Mouse (Mus musculus): ENCODE measurements around the gene Tmem86a. TPM values are rescaled to one million over a fixed set of nuclear protein-coding genes. Genes with fewer than 3 reads are reported as not detected.

Tmem86a gene
- total RNA-seq (2021) = 10 to 100 TPM; 17.4 to 18.8 TPM
- long read RNA-seq, experiment 1, transcript Tmem86a-201 (3 exons, 1,831 nt) = major isoform, 30 of 35 reads
- long read RNA-seq, experiment 1, partial matches to known transcripts = 1 of 35 reads
- long read RNA-seq, experiment 1, other reads (novel, unspliced or antisense) = 4 of 35 reads
- long read RNA-seq, experiment 2, transcript Tmem86a-201 (3 exons, 1,831 nt) = major isoform, 18 of 20 reads
- long read RNA-seq, experiment 2, partial matches to known transcripts = 1 of 20 reads
- long read RNA-seq, experiment 2, other reads (novel, unspliced or antisense) = 1 of 20 reads

DNA sequence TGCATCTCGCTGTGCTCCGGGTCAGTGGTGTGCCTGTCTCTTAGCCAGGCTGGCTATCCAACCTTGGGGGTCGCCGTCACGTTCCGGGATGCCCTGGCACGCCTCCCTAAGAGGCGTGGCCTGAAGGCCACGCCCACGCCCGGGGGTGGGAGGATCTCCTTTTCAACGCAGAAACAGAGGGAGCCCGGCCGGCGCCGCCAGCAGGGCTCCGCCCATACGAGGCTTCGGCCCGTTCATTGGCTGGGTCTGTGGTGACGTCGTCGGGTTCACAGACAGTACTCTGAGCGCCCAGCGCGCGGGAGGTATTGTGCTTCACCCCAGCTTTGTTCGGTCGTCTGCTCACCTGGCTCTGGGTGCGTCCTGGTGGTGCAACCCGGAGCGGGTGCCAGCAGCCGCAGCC is at the start of gene Tmem86a:
Gene Tmem86a, plus strand, starts transcription at position 236 of the 400 bp plus-strand sequence.
- intact Hi-C loops (cut with DNase I) = no loop called here
- DNase-seq (ENCODE audit: low spot score in 2 of 2) = peak; percentile 98

DNA sequence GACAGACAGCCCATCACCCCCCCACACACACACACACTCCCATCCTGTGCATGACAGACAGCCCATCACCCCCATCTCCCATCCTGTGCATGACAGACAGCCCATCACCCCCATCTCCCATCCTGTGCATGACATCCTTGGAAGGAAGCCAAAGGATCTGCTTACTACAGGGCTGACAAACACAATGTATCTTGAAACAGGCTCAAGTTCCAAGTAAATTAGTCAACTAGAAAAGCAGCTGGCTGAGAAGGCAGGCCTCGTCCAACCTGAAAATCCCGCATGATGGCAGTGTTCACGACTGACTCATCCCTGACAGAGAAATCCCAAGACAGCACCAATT is 49.8 kb upstream of the Tmem86a start:
- intact Hi-C loops (cut with DNase I) = no loop called here
- DNase-seq (ENCODE audit: low spot score in 2 of 2) = no peak

DNA sequence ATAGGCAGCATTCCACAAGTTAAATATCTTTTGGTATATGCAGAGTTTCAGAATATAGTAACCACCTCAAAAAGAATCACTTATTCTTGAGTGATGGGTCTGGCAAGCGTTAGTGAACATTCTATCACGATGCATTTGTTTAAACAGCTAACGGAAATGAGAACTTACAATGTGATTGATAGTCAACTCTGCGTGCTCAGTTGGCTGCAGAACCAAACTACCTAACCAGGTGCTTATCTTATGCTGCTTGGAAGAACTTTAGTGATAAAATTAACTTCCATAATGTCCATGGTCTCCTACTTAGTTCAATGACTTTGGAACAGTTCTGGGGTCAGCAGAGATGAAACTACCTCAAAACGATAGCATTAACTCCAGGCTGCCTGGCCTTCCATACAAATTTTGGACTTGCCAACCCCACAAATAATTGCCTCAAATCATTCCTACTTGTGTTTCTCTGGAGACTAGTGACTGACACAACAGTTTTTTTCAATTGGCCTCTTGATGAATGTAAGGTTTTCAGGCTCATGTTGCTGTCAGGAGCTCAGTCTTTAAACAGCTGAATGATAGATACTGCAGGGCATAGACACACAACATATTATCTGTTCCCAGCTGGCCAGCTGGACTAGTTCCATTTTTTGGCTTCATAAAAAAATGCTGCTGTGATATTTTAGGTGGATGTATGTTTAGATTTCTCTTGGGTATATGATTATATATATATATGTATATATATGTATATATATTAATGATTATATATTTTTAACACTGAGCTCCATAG is 49.1 kb upstream of the Tmem86a start:
- no peak for DNase-seq (ENCODE audit: low spot score in 2 of 2)
- intact Hi-C loops (cut with DNase I) = no loop called here

DNA sequence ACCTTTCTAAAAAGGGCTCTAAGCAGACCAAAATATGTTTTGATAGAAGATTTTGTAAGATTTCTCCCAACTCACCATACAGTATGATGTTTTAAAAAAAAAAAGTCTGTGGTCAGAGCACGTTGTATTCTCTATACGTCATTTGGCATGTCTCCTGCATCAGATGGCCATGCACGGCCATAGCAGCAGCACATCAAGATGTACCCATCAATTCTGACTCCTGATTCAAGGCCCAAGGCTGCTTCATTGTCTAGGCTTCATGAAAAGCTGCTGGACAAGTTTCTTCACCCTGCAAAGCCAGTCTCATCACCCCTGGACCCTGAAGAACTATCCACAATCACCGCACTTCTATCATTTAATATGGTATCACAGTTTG is 48.5 kb upstream of the Tmem86a start:
- no peak for DNase-seq (ENCODE audit: low spot score in 2 of 2)
- intact Hi-C loops (cut with DNase I) = no loop called here

DNA sequence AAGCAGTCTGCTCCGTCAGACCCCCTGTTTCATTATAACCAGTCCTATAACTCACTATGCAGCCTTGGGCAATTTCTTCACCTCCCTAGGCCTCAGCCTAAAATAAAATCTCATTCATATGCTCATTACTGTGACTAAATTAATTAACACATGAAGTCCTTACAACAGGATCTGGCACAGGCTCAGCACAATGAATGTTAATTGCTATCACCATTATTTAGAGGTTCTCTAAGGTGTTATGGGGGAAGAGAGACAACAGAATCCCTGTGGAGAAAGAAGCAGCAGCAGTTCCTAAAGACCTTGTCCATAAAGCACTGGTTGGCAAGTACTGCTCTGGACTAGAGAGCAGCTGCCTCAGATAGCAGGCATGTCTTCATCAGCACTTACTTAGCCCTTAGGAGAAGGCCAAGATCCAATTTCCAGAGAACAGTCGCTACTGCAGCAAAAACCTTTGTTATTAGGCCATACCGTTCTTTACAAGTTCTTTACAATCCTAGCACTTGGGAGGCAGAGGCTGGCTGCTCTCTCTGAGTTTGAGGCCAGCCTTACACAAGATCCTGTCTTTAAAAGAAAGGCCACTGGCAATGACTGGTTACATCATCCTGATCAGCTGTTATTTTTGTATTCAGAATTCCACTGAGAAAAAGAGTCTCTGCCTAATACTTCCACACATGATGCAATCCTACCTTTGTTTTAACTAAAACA is 46.8 kb upstream of the Tmem86a start:
- no peak for DNase-seq (ENCODE audit: low spot score in 2 of 2)
- intact Hi-C loops (cut with DNase I) = no loop called here

DNA sequence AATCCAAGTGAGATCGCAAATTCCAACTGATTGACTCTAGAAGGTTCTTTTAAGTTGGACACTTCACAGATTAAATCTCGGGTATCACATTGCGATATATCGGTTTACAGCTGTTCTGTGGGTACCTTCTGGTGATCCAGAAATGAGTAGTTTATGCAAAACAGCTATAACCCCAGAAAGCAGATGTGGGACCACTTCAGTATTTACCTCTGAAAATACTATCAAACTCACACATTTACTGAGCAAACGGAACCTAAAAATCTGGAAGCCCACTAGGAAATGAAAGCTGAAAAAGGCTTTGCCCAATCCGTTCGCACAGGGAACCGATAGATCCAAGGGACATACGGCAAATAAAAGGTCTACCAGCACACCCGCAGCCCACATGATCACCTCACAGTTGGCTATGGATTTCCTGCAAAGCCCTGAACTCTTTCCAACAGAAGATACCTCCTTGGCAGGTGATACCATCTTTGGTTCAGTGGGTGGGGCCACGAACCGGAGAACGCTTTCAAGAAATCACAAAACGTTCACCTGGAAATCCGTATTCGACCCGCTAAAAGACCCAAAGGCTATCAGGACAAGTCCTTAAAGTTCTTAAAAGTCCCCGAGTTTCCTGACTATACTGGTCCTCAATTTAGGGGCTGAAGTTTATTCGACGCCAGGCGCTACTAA is 43.2 kb upstream of the Tmem86a start:
- no peak for DNase-seq (ENCODE audit: low spot score in 2 of 2)
- intact Hi-C loops (cut with DNase I) = no loop called here

DNA sequence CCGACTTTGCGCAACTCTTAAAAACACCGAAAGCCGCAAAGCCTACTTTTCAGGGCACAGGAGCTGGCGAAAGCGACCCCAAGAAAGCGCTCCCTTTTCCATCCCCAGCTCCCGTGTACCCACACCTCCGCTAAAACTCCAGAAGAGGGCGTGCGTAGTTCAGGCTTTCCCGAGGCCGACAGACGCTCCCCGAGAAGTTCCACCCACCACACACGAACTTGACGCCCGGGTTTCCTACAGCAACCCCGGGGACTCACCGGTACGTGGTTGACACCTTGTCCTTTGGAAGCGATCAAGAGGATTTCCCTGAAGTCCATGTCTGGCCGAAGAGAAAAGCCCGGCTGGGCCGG is 42.6 kb upstream of the Tmem86a start:
- no peak for DNase-seq (ENCODE audit: low spot score in 2 of 2)
- intact Hi-C loops (cut with DNase I) = no loop called here

DNA sequence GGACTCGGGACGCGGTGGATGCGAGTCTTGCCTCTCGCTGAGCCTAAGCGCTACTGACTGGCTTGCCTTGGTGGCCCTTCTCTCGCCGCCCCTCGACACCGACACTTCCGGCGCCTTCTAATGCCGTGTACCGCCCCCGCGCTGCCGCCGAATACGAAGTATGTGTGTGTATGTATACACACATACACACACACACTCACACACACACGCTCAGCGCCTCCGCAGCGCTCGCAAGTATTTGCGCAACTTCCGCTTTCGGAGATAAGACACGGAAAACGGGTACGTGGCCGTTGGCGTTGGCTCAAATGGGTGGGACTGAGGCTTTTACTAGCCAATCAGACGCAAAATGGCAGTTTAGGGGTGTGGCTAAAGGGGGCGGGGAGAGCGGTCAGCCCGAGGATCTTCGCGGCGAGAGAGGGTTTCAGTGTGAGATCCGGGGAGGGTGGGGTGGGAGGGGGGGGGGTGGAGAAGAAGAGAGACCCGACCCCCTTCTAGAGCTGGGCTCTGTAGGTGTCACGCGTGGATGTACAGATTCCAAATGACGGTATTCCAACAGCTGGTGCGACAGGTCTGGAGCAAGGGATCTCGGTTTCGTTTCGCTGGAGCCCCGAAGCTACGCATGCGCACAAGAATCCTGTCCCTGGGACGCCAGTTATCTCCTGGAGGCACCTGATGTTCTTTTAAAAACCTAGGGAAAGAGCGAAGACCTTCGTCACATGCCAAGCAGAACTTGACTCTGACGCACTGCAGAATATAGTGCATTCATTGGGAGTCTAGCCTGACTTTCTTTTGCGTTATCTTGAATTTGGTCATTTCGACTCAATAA is 42.0 kb upstream of the Tmem86a start, which contains the start of gene Spty2d1:
Gene Spty2d1, minus strand, starts transcription at position 244 of the 826 bp plus-strand sequence.
- DNase-seq (ENCODE audit: low spot score in 2 of 2) = peak; percentile 99 to 100
- intact Hi-C loops (cut with DNase I) = no loop called here

DNA sequence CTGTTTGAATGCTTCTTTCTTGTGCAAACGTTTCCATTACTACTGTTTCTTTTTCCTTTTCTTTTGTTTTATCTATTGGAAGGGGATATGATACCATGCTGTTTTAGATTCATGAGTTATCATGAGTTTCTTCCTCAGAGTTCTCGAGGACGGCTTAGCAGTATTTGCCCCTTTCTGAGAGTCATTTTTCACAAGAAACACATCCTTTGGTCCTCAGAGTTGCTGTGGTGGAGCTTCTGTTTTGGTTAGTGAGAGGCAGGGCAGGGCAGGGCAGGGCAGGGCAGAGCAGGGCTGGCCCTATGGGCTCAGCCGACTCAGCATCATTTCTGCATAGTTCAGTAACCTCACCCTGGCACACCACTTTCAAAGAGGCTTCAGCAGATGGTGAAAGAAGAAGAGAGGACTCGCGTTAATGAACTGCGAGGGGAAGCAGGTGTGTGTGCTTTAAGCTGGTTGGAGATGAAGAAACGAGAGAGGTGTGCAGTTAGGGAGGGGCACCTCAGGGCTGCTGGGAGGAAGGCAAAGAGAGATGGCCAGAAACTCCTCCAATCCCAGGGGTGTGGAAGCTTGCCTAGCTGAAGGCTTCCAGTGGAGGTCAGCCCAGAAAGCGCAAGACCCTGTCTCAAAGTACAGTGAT is 37.2 kb upstream of the Tmem86a start:
- no peak for DNase-seq (ENCODE audit: low spot score in 2 of 2)
- intact Hi-C loops (cut with DNase I) = no loop called here

DNA sequence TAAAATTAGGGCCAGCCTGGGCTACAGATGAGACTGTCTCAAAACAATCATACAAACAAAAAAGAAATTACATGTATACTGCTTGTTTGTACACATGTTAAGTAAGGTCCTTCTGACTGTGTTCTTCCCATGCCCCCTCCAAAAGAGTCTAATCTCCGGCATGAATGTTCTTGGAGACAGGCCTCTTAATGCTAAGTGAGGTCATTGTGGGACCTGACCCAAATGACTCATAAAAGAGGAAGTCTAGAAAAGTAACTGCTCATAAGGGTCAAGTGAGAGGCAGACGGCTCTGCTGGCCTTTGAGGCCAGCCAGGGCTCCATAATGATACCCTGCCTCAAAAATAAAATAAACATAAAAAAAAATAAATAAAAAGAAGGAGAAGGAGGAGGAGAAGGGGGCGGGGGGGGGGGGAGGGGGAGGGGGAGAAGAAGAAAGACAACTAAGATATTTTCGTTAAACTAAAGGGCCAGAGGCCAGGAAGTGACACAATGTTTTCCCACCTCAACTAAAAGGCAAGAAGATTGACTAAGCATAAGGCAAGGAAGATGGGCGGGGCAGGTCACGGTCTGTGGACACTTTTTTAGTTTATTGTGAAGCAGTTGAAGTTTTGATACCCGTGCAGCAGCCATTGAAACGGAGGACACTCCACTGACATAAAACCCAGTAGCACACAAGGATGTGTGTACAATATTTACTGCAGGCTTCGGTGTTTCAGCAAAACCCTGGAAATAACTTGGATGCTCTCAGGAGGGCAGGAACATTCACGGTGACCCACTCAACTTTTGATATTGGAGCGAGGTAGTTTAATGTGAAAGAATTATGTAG is 35.6 kb upstream of the Tmem86a start:
- intact Hi-C loops (cut with DNase I) = no loop called here
- DNase-seq (ENCODE audit: low spot score in 2 of 2) = no peak

DNA sequence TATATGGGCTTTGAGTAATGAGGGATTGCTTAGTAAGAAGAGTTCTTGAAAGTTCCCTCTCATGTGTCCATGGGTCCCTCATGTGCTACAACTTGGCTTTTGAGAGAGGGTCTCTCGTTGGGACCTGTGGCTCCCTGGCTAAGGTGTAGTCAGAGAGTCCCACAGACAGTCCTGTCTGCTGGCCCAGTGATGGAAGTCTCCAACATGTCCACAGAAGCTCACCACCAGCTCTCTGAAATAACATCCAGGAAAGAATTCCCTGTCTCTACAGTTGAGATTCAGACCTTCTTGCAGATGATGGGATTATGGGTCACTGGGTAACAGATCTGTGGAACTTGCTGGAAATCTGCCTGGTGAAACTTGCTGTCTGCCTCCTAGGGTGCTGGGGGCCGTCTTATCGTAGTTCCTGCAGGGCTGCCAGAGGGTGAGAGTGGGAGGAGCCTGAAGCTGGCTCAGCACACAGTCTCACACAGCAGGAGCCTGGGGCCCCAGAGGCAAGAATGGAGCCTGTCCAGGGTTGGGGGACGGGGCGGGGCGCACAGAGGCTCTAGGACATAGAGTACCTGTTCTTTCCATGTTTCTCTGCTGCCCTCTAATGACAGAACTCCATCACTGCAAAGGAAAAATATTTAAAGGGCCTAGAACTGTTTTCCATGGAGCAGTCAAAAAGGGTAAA is 34.9 kb upstream of the Tmem86a start:
- intact Hi-C loops (cut with DNase I) = loop anchor here (1.0 kb wide), 1 partner anchor 52 kb away; no protein-coding TSS in a partner anchor
- peak; percentile 75 to 88 for DNase-seq (ENCODE audit: low spot score in 2 of 2)

DNA sequence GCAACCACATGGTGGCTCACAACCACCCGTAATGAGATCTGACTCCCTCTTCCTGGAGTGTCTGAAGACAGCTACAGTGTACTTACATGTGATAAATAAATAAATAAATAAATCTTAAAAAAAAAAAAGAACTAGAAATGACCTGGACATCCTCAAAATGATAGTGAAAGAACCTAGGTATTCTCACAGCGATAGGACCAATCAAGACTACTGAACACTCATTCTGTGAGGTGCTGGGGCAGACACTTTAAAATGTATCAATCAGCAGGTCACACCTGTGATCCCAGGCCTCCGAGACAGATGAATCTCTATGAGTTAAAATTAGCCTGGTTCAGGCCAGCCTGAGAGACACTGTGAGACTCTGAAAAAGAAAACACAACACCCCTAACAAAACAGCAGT is 33.8 kb upstream of the Tmem86a start:
- intact Hi-C loops (cut with DNase I) = loop anchor here (1.0 kb wide), 1 partner anchor 53 kb away; no protein-coding TSS in a partner anchor

DNA sequence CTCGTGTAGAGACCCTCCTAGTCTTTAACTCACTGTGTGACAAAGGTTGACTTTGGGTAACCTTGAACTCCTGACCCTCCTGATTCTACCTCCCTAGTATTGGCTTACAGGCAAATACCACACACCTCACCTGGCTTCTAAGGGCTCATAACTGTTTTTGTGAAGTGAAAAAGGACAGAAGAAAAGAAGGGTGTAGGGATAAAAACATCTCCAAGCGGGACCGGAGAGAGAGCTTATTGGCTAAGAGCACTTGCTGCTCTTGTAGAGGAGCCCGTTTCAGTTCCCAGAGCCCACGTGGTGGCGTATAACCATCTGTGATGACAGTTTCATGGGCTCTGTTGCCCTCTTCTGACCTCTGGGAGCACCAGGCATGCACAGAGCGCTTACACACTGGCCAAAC is 33.3 kb upstream of the Tmem86a start:
- intact Hi-C loops (cut with DNase I) = no loop called here
- DNase-seq (ENCODE audit: low spot score in 2 of 2) = no peak

More for the DNA sequence above, 33.8 kb upstream of the Tmem86a start:
- DNase-seq (ENCODE audit: low spot score in 2 of 2) = no peak

DNA sequence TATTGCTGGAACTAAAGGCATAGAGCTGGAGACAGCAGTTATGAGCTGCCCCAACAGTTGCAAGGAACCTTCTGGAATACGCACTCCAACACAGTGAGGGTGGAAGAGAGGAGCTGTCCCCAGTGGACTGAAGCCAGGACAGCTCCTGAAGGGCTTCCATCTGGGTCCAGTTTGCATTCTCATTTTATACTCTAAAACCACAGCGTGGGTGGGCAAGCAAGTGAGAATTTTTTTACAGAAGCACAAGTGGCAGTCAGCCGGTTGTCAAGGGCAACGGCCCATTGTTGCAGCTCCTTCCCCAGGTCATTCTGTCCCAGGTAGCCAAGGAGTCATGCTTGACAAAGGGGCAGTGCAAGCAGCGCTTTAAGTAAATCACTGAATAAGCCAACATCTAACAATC is 30.8 kb upstream of the Tmem86a start:
- peak; percentile 56 to 85 for DNase-seq (ENCODE audit: low spot score in 2 of 2)
- intact Hi-C loops (cut with DNase I) = no loop called here

DNA sequence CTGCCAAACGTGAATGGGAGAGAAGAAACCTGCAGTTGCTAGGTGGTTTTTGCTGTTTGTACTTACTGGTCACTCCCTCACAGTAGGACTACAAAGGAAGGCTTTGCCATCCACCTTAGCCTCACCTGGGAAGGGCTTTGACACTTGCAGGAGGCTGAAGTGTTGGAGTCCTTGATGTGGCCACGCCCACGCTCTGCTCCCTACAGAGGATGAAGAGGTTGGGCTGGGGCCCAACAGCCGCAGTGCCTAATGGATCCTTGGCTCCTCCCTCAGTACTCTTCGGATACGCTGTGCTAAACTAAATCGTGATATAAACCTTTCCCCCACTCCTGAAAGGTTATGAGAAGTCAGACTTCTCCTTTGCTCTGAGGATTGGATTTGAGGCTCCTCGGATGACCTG is 29.4 kb upstream of the Tmem86a start:
- intact Hi-C loops (cut with DNase I) = no loop called here
- no peak for DNase-seq (ENCODE audit: low spot score in 2 of 2)

DNA sequence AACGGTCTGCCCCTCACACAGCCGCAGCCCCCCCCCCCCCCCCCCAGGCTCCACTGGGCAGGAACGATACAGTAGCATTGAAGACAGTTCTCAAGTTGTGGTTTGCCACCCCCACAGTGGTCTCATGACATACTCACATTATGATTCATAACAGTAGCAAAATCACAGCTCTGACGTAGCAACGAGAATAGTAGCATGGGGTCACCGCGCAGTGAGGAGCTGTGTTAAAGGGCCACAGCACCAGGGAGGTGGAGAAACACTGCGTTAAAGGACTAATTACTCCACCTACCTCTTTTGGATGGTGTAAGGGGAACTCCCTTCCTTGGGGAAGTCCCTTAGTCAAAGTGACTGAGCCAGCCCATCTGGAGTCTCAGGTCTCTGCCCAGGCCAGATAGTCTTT is 27.9 kb upstream of the Tmem86a start:
- no peak for DNase-seq (ENCODE audit: low spot score in 2 of 2)
- intact Hi-C loops (cut with DNase I) = no loop called here

DNA sequence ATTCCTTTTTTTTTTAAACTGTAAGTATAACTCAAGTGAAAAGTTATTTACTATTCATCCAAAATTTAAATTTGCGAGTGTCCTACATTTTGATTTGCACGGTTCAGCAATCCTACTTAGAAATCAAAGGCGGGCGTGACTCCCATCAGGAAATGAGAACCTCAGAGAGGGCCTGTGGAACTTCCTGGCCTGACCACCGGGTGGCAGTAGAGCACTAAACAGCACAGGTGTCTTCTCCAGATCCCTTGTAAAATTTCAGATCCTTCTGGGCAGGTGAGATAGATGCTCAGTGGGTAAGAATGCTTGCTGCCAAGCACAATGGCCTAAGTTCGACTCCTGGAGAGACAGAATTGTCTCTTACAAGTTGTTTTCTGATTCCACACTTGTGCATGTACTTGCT is 26.9 kb upstream of the Tmem86a start:
- DNase-seq (ENCODE audit: low spot score in 2 of 2) = peak; percentile 90 to 91
- intact Hi-C loops (cut with DNase I) = loop anchor here (1.0 kb wide), 2 partner anchors 58 to 127 kb away; no protein-coding TSS in a partner anchor

All from left cerebral cortex, postnatal 14 days (tissue).